Mouse (Mus musculus) central nervous system, embryonic 14 days (tissue): ENCODE data around the gene Orm2. TPM values are rescaled to one million over a fixed set of nuclear protein-coding genes. Genes with fewer than 3 reads are reported as not detected.

ENCODE experiments used
- polyA plus RNA-seq: library from polyadenylated mRNA; depleted of rRNA; stranded (reverse); fragments of >200 nt; gene quantifications from 2 replicates; pipeline ENCODE4 v1.2.3, GENCODE M21; 2012; rRNA removed

Orm2 gene
- not detected in 2 replicates for polyA plus RNA-seq

GRCm38 (mm10) chr4:63362150-63362549 is at the start of gene Orm2:
Gene Orm2, plus strand, starts transcription at chr4:63362449.

DNA sequence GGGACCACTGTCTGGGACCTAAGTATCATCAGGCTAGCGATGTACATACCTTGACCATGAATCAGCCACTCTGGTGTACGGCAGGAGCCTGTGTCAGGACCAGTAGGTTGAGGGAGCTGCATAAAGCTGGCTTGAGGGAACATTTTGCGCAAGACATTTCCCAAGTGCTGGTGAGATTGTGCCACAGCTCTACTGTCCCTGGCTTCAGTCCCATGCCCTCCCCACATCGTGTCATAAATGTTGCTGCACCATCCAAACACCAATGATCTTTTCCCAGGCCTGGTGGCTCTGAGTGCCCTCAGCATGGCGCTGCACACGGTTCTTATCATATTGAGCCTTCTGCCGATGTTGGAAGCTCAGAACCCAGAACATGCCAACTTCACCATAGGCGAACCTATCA is 18.0 kb upstream of the Orm2 start, which contains the start of gene Orm1:
TSS of gene Orm1 (plus strand) at position 266 of the 400 bp plus-strand sequence.

DNA sequence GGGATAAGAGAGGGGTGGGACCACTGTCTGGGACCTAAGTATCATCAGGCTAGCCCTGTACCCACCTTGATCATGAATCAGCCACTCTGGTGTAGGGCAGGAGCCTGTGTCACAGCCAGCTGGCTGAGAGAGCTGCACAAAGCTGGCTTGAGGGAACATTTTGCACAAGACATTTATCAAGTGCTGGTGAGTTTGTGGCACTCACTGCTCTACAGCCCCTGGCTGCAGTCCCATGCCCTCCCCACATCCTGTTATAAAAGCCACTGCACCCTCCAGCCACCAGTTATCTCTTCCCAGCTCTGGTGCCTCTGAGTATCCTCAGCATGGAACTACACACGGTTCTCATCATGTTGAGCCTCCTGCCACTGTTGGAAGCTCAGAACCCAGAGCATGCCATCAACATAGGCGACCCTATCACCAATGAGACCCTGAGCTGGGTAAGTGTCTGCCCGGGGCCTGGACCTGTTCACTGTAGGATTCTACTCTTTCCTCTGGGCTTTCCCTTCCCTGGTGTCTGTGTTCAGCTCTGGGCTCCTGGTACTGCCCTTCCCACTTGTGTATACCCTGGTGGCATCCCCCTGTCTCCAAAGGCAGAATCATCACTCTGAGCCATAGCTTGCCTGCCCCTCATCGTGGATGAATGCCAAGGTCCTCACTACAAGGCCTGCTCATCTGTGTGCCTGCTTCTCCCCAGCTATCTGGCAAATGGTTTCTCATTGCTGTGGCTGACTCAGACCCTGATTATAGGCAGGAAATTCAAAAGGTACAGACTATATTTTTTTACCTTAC is 6.2 kb upstream of the Orm2 start, which contains the start of gene Orm3:
TSS of gene Orm3 (plus strand) at position 286 of the 789 bp plus-strand sequence.

DNA sequence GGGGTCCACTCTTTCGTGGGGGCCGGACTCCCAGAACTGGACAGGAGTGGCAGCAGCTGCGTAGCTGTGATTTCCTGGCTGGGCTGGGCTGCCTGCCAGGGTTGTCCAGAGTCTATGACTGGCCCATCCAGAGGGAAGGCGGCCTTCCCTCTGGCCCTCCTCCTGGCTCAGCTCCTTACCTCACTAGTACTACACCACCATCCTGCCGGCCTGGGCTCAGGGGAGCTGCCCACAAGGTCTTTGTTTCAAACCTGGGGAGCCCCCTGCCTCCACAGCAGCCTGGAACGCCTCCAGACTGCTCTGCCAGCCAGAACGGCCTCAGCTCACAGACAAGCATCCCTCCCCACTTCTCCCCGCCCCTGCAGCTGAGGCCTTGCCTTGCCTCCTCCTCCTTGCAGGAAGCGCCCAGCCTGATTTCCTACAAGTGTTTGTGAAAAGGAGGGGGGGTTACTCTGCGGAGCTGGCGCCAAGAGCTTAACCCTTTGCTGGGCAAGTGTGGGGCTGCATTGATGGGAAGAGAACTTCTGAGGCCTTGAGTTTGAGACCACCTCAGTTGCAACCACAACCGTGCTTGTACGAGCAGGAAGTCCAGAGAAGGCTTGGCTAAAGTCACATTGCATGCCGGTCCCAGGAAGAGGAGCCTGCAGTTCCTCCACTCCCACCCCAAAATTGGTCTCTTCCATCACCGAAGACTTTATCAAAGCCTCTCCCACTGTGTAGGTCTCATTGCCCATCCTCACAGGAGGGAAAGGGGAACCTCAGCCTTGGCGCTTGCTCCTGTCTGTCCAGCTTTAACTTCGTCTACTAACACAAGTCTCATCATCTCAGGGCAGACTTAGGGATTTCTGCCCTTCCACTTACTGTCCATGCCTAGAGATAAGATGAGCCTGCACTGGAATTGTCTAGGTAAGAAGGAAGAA is 41.1 kb downstream of the Orm2 start, which contains the start of gene Akna:
TSS of gene Akna (minus strand) at position 315 of the 920 bp plus-strand sequence.

Other genes with a start within 250 kb of the Orm2 start
- gene Ambp, start 207.7 kb upstream of the Orm2 start, polyA plus RNA-seq: 0.16 TPM in 1 of 2 replicates, not detected in the other
- gene Kif12, start 190.3 kb upstream of the Orm2 start, polyA plus RNA-seq: 0.02 and 0.13 TPM in 2 replicates
- 8.0 and 39.0 TPM in 2 replicates for gene Col27a1, start 148.4 kb upstream of the Orm2 start, polyA plus RNA-seq
- not detected in 2 replicates for gene Orm1, start 17.9 kb upstream of the Orm2 start, polyA plus RNA-seq
- not detected in 2 replicates for gene Orm3, start 6.3 kb upstream of the Orm2 start, polyA plus RNA-seq
- 7.5 and 8.7 TPM in 2 replicates for gene Akna, start 40.9 kb downstream of the Orm2 start, polyA plus RNA-seq
- gene Whrn, start 133.5 kb downstream of the Orm2 start, polyA plus RNA-seq: 28.2 and 28.8 TPM in 2 replicates
- 202 and 240 TPM in 2 replicates for gene Atp6v1g1, start 182.3 kb downstream of the Orm2 start, polyA plus RNA-seq
- 3.9 and 4.0 TPM in 2 replicates for gene Tmem268, start 196.3 kb downstream of the Orm2 start, polyA plus RNA-seq
- gene Gm11213, start 242.8 kb downstream of the Orm2 start, polyA plus RNA-seq: not detected in 2 replicates